Mouse (Mus musculus) liver, embryonic 16.5 days (tissue): ENCODE measurements at regions not wholly inside any gene's neighbourhood (a gene's known extent, or its start where the extent isn't known, plus 50 kb on each side); places are given as distances from the start of the nearest gene placed in this dataset.

Source experiments
- ATAC-seq: fragments of 200-750 bp; cut with Nextera tagmentation; 2 replicates; pipeline ENCODE4 v1.8.0; 2017; ENCODE audit warnings: low read depth, mild to moderate bottlenecking, moderate number of reproducible peaks, moderate library complexity
- H3K27ac ChIP-seq: fragments of 300-500 bp; sonication (generic); 2 replicates; pipeline ENCODE4 v1.5.1; 2014; ENCODE audit warnings: mild to moderate bottlenecking, low read length
- H3K27me3 ChIP-seq: fragments of 300-500 bp; sonication (generic); 2 replicates; pipeline ENCODE4 v1.6.1; 2014; ENCODE audit warnings: low read depth, low read length, mixed read lengths; ENCODE audit not compliant: control insufficient read depth, insufficient read depth
- H3K36me3 ChIP-seq: fragments of 300-500 bp; sonication (generic); 2 replicates; pipeline ENCODE4 v1.6.1; 2014; ENCODE audit warnings: mild to moderate bottlenecking; ENCODE audit not compliant: control insufficient read depth, insufficient read depth
- H3K4me1 ChIP-seq: fragments of 300-500 bp; sonication (generic); 2 replicates; pipeline ENCODE4 v1.6.1; 2014; ENCODE audit warnings: low read depth, low read length, mixed read lengths; ENCODE audit not compliant: control insufficient read depth
- H3K4me2 ChIP-seq: fragments of 300-500 bp; sonication (generic); 2 replicates; pipeline ENCODE4 v1.6.1; 2014; ENCODE audit warnings: low read depth, low read length, mixed read lengths
- H3K4me3 ChIP-seq: fragments of 300-500 bp; sonication (generic); 2 replicates; pipeline ENCODE4 v1.5.1; 2014; ENCODE audit warnings: low read depth, mild to moderate bottlenecking, low read length
- H3K9ac ChIP-seq: fragments of 300-500 bp; sonication (generic); 2 replicates; pipeline ENCODE4 v1.6.1; 2014; ENCODE audit warnings: low read depth, low read length
- H3K9me3 ChIP-seq: fragments of 300-500 bp; sonication (generic); replicated peaks from 2 replicates; pipeline ENCODE4 v1.6.1; 2016; ENCODE audit warnings: low read length; ENCODE audit not compliant: control insufficient read depth
- WGBS: fragments of 180-500 bp; shearing (Covaris S2); extraction: QIAGEN DNeasy Blood & Tissue Kit; methylation state at CpG from one replicate; pipeline ENCODE4 v1.1.7; 2014; ENCODE audit not compliant: insufficient replicate concordance; 5-methylcytosine and 5-hydroxymethylcytosine counted together

DNA sequence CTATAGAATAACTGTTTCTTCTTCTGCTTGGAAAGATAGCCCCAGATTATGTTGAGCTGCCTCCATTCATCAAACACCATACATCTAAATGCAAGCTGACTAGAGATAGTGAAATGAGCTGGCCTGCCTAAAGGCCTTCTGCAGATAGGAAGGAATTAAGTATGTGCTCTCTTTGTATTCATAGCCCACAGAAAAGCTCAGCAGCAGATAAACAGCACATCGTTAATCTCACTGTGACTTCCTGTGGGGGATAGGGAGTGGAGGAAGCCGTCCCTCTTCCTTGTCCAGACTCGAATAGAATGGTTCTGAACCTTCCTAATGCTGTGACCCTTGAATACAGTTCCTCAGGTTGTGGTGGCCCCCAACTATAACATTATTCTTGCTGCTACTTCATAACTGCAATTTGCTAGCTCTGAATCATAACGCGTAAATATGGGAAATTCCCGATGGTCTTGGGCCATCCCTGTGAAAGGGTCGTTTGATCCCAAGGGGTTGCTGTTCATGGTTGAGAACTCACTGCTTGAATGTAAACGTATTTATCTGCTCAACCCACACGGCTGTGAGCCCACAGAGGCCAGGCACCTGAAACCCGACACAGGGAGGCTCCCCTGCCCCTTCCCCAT lies 614.7 kb upstream of the Gm10131 start:
- 29% methylated on average over 10 of the region's 10 CpGs for WGBS
- Histone ChIP-seq H3K27me3 (no peaks in the 10 kb centered on the region), H3K9ac (no peak overlapping the region), H3K27ac (no peak overlapping the region), H3K4me3 (no peak overlapping the region), H3K36me3 (no peaks in the 10 kb centered on the region), H3K9me3 (no peaks in the 10 kb centered on the region), H3K4me1 (no peaks in the 10 kb centered on the region), H3K4me2 (no peak overlapping the region)
- no peak for ATAC-seq

DNA sequence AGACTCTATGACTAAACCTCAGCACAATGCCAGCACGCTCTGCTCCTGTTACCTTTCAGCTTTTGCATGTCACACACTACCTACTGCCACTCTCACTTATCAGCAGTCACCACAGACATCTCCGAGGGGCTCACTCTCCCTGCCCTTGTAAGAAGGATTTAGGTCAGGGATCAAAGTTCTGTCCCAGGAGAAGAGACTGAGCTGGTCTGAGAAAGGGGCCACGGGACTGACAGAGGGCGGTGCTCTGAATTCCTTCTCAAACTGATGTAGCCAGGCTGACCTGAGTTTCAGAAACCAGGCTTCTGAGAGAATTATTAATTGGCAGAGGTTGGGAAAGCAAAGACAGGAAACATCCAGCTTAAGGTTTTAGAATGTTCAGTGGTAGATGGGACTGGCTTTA lies 614.0 kb upstream of the Gm10131 start:
- WGBS: 49% methylated on average over 4 of the region's 4 CpGs
- H3K4me2 ChIP-seq: no peak overlapping the region
- H3K27me3 ChIP-seq: no peaks in the 10 kb centered on the region
- ATAC-seq: no peak
- H3K9ac ChIP-seq: no peak overlapping the region
- H3K36me3 ChIP-seq: no peaks in the 10 kb centered on the region
- H3K9me3 ChIP-seq: no peaks in the 10 kb centered on the region
- H3K4me1 ChIP-seq: no peaks in the 10 kb centered on the region
- no peak overlapping the region for H3K4me3 ChIP-seq
- H3K27ac ChIP-seq: no peak overlapping the region

DNA sequence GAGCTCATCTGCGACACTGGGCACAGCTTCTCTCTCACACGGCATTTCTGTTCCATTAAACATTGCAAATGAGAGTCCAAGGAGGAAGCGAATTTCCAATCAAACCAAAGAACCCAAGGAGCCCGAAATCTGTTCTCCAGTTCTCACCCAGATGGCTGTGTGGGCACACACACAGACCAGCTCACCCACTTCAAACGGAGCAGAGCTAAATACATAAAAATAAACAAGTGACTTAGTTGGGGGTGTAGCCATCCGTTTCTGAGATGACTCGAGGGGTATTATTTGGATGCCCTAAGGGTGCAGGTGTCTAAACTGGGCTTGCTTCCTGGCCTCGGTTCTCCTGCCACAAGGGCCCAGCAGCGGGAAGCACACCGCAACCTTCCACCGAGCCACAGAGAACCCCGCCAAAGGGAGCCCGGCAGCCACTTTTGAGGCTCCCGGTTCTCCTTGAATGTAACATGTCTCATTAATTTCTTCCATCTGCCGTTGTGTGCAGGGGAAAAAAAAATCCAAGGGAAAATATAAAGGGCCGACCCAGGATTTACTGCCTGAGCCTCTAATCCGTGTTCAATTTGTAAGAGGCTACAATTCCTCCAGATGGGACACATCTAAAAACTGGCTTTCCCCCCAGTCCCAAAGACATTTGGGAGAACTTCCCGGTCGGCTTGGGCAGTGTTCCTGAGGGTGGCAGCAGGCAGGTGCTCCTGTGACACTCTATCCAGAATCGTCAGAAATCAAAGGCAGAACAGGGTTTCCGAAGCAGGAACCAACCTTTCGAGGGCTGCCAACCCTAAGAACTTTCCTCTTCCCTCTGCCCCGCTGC lies 598.6 kb upstream of the Gm10131 start:
- no peak overlapping the region for H3K4me3 ChIP-seq
- ATAC-seq: no peak
- WGBS: 71% methylated on average over 23 of the region's 23 CpGs
- H3K4me1 ChIP-seq: no peaks in the 10 kb centered on the region
- no peaks in the 10 kb centered on the region for H3K27me3 ChIP-seq
- no peaks in the 10 kb centered on the region for H3K9me3 ChIP-seq
- no peak overlapping the region for H3K27ac ChIP-seq
- H3K36me3 ChIP-seq: no peaks in the 10 kb centered on the region
- no peak overlapping the region for H3K4me2 ChIP-seq
- no peak overlapping the region for H3K9ac ChIP-seq

DNA sequence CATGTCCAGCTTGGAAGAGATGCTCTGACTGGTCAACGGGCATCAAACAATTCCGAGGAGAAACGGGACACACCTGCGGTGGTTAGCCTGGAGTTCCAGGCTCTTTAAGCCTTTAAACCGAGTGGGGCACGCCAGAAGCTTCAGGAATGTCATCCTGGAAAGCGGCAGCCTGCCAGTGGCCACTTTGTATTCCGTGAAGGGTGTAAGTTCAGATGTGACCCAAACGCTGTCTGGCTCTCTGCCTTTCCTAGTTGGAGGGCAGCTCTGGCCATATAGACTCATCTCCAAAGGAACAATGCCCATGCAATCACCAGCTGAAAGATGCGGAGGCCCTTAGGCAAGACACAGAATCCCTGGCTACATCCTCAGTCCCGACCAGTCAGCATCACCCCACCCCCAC lies 597.8 kb upstream of the Gm10131 start:
- no peak for ATAC-seq
- WGBS: 62% methylated on average over 11 of the region's 11 CpGs
- H3K4me1 ChIP-seq: no peaks in the 10 kb centered on the region
- H3K4me2 ChIP-seq: no peak overlapping the region
- no peaks in the 10 kb centered on the region for H3K9me3 ChIP-seq
- no peak overlapping the region for H3K4me3 ChIP-seq
- no peaks in the 10 kb centered on the region for H3K36me3 ChIP-seq
- no peaks in the 10 kb centered on the region for H3K27me3 ChIP-seq
- H3K9ac ChIP-seq: no peak overlapping the region
- no peak overlapping the region for H3K27ac ChIP-seq

DNA sequence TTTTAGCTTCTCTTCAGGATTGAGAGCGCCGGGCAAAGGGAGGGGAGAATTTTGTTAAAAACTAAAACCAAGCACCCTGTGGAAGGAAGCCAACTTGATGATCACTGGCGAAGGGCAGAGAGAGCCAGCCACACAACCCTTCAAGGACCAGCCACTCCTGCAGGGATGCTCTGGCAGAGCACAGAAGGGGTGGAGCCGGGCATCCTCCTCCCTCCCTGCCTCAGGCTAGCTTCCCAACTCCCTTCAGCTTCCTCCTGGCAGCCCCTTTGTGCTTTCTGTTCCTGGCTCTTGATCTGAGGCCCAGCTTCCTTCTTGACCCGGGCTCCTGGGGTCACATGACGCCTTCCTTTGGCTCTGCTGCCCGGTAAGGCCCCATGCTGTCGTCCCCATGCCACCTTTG lies 591.8 kb upstream of the Gm10131 start:
- no peak overlapping the region for H3K4me2 ChIP-seq
- H3K9me3 ChIP-seq: no peaks in the 10 kb centered on the region
- ATAC-seq: no peak
- H3K36me3 ChIP-seq: no peaks in the 10 kb centered on the region
- H3K4me1 ChIP-seq: no peaks in the 10 kb centered on the region
- WGBS: 39% methylated on average over 8 of the region's 8 CpGs
- H3K27ac ChIP-seq: no peak overlapping the region
- no peak overlapping the region for H3K4me3 ChIP-seq
- H3K27me3 ChIP-seq: no peaks in the 10 kb centered on the region
- H3K9ac ChIP-seq: no peak overlapping the region

DNA sequence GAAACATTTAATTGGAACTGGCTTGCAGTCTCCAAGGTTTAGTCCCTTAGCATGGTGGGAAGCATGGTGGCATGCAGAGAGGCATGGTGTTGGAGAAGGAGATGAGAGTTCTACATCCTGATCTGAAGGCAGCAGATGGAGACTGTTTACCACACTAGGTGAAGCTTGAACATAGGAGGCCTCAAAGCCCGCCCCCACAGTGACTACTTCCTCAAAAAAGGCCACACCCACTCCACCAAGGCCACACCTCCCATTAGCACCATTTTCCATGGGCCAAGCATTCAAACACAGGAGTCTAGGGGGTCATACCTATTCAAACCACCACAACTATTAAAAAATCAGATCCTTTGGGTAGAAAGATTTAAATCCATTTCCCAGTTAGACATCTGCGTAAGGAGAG lies 591.3 kb upstream of the Gm10131 start:
- no peak overlapping the region for H3K4me3 ChIP-seq
- H3K9ac ChIP-seq: no peak overlapping the region
- WGBS: 59% methylated on average over 2 of the region's 2 CpGs
- no peak overlapping the region for H3K4me2 ChIP-seq
- H3K4me1 ChIP-seq: no peaks in the 10 kb centered on the region
- H3K9me3 ChIP-seq: no peaks in the 10 kb centered on the region
- H3K27ac ChIP-seq: no peak overlapping the region
- no peaks in the 10 kb centered on the region for H3K27me3 ChIP-seq
- no peaks in the 10 kb centered on the region for H3K36me3 ChIP-seq
- no peak for ATAC-seq

DNA sequence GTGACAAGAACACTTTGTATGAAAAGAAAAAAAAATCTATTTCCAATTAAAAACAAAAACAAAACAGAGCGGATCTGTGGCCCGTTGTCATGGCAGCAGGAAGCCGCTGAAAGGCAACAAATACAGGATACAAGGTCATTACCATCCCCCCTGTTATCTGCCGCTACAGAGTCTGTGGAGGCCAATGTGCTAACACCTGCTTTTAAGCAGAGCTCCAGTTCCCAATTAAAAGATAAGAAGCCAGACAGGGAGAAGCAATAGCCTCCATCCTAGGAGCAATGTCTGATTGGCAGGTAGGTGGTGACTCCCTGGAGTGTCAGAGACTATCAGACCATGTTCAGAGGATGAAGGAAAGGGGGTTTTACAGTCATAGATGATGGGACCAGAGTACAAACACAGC lies 587.5 kb upstream of the Gm10131 start:
- no peak overlapping the region for H3K4me2 ChIP-seq
- H3K4me3 ChIP-seq: no peak overlapping the region
- no peak for ATAC-seq
- H3K36me3 ChIP-seq: no peaks in the 10 kb centered on the region
- H3K9ac ChIP-seq: no peak overlapping the region
- no peak overlapping the region for H3K27ac ChIP-seq
- WGBS: 44% methylated on average over 4 of the region's 4 CpGs
- no peaks in the 10 kb centered on the region for H3K27me3 ChIP-seq
- no peaks in the 10 kb centered on the region for H3K9me3 ChIP-seq
- no peaks in the 10 kb centered on the region for H3K4me1 ChIP-seq

DNA sequence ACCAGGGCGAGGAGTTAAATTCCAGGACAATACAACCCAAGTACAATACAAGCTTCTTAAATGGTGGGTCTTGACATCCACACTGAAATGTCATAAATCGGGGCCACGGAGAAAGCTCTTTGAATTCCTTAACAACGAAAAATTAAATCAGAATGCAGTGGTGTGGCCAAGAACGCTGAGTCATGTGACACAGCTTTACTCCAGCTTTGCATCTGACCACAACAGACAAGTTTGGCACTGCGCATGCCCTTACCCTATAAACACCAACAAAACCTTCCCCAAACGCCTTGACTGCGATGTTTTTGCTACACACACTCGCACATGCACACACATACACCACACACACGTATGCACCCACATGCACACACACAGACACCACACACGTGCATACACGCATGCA lies 584.8 kb upstream of the Gm10131 start:
- ATAC-seq: no peak
- Histone ChIP-seq H3K36me3 (no peaks in the 10 kb centered on the region), H3K4me2 (no peak overlapping the region), H3K27me3 (no peaks in the 10 kb centered on the region), H3K27ac (no peak overlapping the region), H3K4me1 (no peaks in the 10 kb centered on the region), H3K9me3 (no peaks in the 10 kb centered on the region), H3K9ac (no peak overlapping the region), H3K4me3 (no peak overlapping the region)
- 67% methylated on average over 12 of the region's 12 CpGs for WGBS

DNA sequence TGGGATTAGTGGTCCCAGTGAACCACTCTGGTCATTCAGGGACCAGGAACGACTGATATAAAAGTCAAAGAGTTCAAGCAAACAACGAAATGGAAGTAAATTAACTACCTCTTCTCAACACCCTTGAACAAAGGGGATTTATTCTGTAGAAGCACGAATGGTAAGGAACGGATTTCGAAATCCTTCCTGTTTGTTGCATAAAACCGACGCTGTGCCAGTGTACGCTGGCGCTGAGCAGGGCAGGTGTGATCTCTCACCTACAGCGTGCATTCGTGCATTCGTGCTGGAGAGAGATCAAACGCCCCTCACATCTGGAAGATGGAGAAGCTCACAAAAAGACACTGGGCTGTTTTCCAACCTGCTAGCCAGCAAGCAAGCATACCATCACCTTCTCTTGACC lies 581.1 kb upstream of the Gm10131 start:
- Histone ChIP-seq H3K4me3 (no peak overlapping the region), H3K36me3 (no peaks in the 10 kb centered on the region), H3K4me2 (no peak overlapping the region), H3K4me1 (no peaks in the 10 kb centered on the region), H3K27me3 (no peaks in the 10 kb centered on the region), H3K9ac (no peak overlapping the region), H3K27ac (no peak overlapping the region), H3K9me3 (no peaks in the 10 kb centered on the region)
- ATAC-seq: no peak
- WGBS: 38% methylated on average over 13 of the region's 13 CpGs
